Mouse (Mus musculus) hindbrain, embryonic 16.5 days (tissue): ENCODE measurements around the gene Dazap1. TPM values are rescaled to one million over a fixed set of nuclear protein-coding genes. Genes with fewer than 3 reads are reported as not detected.

Experiments used
- ATAC-seq: fragments of 200-750 bp; cut with Nextera tagmentation; 2 replicates; pipeline ENCODE4 v1.8.0; 2017; ENCODE audit warnings: moderate TSS enrichment, moderate library complexity
- H3K27ac ChIP-seq: fragments of 300-500 bp; sonication (generic); 2 replicates; pipeline ENCODE4 v1.5.1; 2014; ENCODE audit warnings: low read depth, mild to moderate bottlenecking, control low read depth, low read length, moderate library complexity
- H3K27me3 ChIP-seq: fragments of 300-500 bp; sonication (generic); replicated peaks from 2 replicates; pipeline ENCODE4 v1.6.1; 2014; ENCODE audit warnings: low read length; ENCODE audit not compliant: control insufficient read depth, insufficient read depth
- H3K36me3 ChIP-seq: fragments of 300-500 bp; sonication (generic); 2 replicates; pipeline ENCODE4 v1.6.1; 2014; ENCODE audit warnings: mild to moderate bottlenecking, low read length, moderate library complexity, mixed read lengths; ENCODE audit not compliant: control insufficient read depth, insufficient read depth
- H3K4me1 ChIP-seq: fragments of 300-500 bp; sonication (generic); 2 replicates; pipeline ENCODE4 v1.6.1; 2014; ENCODE audit warnings: low read depth, low read length; ENCODE audit not compliant: control insufficient read depth, insufficient read depth
- H3K4me2 ChIP-seq: fragments of 300-500 bp; sonication (generic); 2 replicates; pipeline ENCODE4 v1.6.1; 2014; ENCODE audit warnings: mild to moderate bottlenecking, low read length, control low read depth, moderate library complexity
- H3K4me3 ChIP-seq: fragments of 300-500 bp; sonication (generic); 2 replicates; pipeline ENCODE4 v1.5.1; 2014; ENCODE audit warnings: mild to moderate bottlenecking, low read length, control low read depth, moderate library complexity
- H3K9ac ChIP-seq: fragments of 300-500 bp; sonication (generic); 2 replicates; pipeline ENCODE4 v1.6.1; 2014; ENCODE audit warnings: low read depth, mild to moderate bottlenecking, control low read depth, low read length, moderate library complexity
- H3K9me3 ChIP-seq: fragments of 300-500 bp; sonication (generic); 2 replicates; pipeline ENCODE4 v1.6.1; 2014; ENCODE audit warnings: mild to moderate bottlenecking, low read length, moderate library complexity; ENCODE audit not compliant: control insufficient read depth
- WGBS: fragments of 180-500 bp; shearing (Covaris S2); extraction: QIAGEN DNeasy Blood & Tissue Kit; methylation state at CpG from one replicate; pipeline ENCODE4 v1.1.7; 2014; 5-methylcytosine and 5-hydroxymethylcytosine counted together
- polyA plus RNA-seq: library from polyadenylated mRNA; unstranded; fragments of >200 nt; fragmentation: Nextera tagmentation; extraction: Ambion mirVana; gene quantifications from 2 replicates; pipeline ENCODE4 v1.2.1, GENCODE M21; 2015

Gene Dazap1
- polyA plus RNA-seq, 1 experiment from 2014 or later = 38.5 TPM

DNA sequence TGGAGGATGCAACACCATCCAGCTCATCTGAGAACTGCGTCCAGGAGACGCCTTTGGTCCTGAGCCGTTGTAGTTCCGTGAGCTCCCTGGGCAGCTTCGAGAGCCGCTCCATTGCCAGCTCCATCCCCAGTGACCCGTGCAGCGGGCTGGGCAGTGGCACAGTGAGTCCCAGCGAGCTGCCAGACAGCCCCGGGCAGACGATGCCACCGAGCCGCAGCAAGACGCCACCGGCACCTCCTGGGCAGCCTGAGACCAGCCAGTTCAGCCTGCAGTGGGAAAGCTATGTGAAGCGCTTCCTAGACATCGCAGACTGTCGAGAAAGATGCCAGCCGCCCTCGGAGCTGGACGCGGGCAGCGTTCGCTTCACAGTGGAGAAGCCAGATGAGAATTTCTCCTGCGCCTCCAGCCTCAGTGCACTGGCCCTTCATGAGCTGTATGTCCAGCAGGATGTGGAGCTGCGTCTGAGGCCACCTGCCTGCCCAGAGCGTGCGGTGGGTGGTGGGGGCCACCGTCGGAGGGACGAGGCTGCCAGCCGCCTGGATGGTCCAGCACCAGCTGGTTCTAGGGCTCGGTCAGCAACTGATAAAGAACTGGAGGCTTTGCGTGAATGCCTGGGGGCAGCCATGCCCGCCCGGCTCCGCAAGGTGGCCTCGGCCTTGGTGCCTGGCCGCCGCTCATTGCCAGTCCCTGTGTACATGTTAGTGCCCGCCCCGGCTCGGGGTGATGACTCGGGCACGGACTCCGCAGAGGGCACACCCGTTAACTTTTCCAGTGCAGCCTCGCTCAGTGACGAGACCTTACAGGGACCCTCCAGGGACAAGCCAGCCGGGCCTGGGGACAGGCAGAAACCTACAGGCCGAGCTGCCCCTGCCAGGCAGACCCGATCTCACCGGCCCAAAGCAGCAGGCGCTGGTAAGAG lies 51.6 kb downstream of the Dazap1 start:
- peaks cover 91% of the 10 kb centered on the region for H3K36me3 ChIP-seq
- no peaks in the 10 kb centered on the region for H3K9me3 ChIP-seq
- WGBS = 69% methylated on average over 53 of the region's 54 CpGs
- no peak overlapping the region for H3K27ac ChIP-seq
- no peak overlapping the region; the same call in 1 of the 2 replicates for H3K4me3 ChIP-seq
- no peaks in the 10 kb centered on the region for H3K27me3 ChIP-seq
- ATAC-seq = no peak
- 0 out of 2 replicates have a peak overlapping the region, but pooled peaks have one; percentile 13 for H3K9ac ChIP-seq
- H3K4me1 ChIP-seq = peaks cover 4% of the 10 kb centered on the region; the same call in 1 of the 2 replicates
- no peak overlapping the region for H3K4me2 ChIP-seq

DNA sequence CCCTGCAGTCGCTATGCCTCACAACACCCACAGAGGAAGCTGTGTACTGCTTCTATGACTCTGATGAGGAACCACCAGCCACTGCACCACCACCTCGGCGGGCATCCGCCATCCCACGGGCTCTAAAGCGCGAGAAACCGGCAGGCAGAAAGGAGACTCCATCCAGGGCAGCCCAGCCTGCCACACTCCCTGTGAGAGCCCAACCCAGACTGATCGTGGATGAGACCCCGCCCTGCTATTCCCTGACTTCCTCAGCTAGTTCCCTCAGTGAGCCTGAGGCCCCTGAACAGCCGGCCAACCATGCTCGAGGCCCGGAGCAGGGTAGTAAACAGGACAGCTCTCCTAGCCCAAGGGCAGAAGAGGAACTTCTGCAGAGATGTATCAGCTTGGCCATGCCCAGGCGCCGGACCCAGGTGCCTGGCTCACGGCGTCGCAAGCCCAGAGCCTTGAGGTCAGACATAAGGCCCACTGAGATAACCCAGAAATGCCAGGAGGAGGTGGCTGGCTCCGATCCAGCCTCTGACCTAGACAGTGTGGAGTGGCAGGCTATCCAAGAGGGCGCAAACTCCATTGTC lies 52.4 kb downstream of the Dazap1 start:
- H3K9ac ChIP-seq = peak overlapping the region; percentile 11; the same call in 1 of the 2 replicates
- no peak overlapping the region for H3K4me2 ChIP-seq
- H3K9me3 ChIP-seq = no peaks in the 10 kb centered on the region
- no peak for ATAC-seq
- H3K4me1 ChIP-seq = peaks cover 4% of the 10 kb centered on the region; the same call in 1 of the 2 replicates
- H3K36me3 ChIP-seq = peaks cover 84% of the 10 kb centered on the region
- 54% methylated on average over 20 of the region's 20 CpGs for WGBS
- H3K4me3 ChIP-seq = no peak overlapping the region
- H3K27ac ChIP-seq = no peak overlapping the region
- no peaks in the 10 kb centered on the region for H3K27me3 ChIP-seq

DNA sequence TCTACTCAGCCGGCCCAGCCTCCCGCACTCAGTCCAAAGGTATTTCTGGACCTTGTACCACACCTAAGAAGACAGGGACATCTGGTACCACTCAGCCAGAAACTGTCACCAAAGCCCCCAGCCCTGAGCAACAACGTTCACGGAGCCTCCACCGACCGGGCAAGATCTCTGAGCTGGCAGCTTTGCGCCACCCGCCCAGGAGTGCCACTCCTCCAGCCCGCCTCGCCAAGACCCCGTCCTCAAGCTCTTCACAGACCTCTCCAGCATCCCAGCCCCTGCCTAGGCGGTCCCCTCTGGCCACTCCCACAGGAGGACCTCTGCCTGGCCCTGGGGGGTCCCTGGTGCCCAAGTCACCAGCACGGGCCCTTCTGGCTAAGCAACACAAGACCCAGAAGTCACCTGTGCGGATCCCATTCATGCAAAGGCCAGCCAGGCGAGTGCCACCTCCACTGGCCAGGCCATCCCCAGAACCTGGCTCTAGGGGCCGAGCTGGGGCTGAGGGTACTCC lies 53.3 kb downstream of the Dazap1 start:
- H3K36me3 ChIP-seq = peaks cover 76% of the 10 kb centered on the region
- H3K9ac ChIP-seq = no peak overlapping the region
- H3K27me3 ChIP-seq = no peaks in the 10 kb centered on the region
- no peak overlapping the region for H3K4me2 ChIP-seq
- H3K9me3 ChIP-seq = no peaks in the 10 kb centered on the region
- no peak overlapping the region for H3K4me3 ChIP-seq
- H3K4me1 ChIP-seq = peaks cover 8% of the 10 kb centered on the region
- no peak for ATAC-seq
- H3K27ac ChIP-seq = no peak overlapping the region
- WGBS = 57% methylated on average over 16 of the region's 16 CpGs

DNA sequence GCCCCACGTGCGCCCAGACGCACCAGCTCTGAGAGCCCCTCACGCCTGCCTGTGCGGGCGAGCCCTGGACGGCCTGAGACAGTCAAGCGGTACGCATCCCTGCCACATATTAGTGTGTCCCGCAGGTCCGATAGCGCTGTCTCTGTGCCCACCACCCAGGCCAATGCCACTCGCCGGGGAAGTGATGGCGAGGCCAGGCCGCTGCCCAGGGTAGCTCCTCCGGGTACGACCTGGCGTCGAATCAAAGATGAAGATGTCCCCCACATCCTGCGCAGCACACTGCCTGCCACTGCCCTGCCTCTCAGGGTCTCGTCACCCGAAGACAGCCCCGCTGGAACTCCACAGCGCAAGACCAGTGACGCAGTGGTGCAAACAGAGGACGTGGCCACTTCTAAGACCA lies 54.0 kb downstream of the Dazap1 start:
- H3K9me3 ChIP-seq = no peaks in the 10 kb centered on the region
- H3K4me3 ChIP-seq = no peak overlapping the region
- no peaks in the 10 kb centered on the region for H3K27me3 ChIP-seq
- peaks cover 13% of the 10 kb centered on the region for H3K4me1 ChIP-seq
- H3K27ac ChIP-seq = no peak overlapping the region
- no peak overlapping the region for H3K4me2 ChIP-seq
- H3K9ac ChIP-seq = no peak overlapping the region
- no peak for ATAC-seq
- H3K36me3 ChIP-seq = peaks cover 73% of the 10 kb centered on the region
- 55% methylated on average over 27 of the region's 27 CpGs for WGBS

DNA sequence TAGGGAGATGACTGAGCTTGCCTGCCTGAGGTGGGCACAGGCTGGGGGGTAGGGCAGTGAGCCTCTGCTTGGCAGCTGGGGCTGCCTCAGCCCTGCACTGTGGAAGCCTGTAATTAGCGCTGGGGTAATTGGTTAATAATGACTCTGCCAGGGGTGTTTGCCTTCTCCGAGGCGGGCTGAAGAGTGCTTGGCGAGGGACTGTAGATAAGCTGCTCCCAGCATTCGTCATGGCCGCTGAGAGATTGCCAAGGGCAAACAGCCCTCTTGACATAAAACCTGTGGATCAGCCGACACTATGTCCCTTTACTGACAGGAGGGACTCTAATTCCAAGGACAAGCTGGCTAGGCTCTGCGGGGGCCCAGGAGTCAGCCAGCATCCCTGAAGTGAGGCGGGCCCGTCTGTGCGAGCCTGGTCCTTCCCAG lies 55.1 kb downstream of the Dazap1 start:
- peak overlapping the region; percentile 54 for H3K27ac ChIP-seq
- no peaks in the 10 kb centered on the region for H3K9me3 ChIP-seq
- peaks cover 13% of the 10 kb centered on the region for H3K4me1 ChIP-seq
- H3K36me3 ChIP-seq = peaks cover 63% of the 10 kb centered on the region
- no peak overlapping the region for H3K4me2 ChIP-seq
- WGBS = 28% methylated on average over 11 of the region's 11 CpGs
- H3K4me3 ChIP-seq = no peak overlapping the region
- ATAC-seq = no peak
- no peak overlapping the region for H3K9ac ChIP-seq
- H3K27me3 ChIP-seq = no peaks in the 10 kb centered on the region

DNA sequence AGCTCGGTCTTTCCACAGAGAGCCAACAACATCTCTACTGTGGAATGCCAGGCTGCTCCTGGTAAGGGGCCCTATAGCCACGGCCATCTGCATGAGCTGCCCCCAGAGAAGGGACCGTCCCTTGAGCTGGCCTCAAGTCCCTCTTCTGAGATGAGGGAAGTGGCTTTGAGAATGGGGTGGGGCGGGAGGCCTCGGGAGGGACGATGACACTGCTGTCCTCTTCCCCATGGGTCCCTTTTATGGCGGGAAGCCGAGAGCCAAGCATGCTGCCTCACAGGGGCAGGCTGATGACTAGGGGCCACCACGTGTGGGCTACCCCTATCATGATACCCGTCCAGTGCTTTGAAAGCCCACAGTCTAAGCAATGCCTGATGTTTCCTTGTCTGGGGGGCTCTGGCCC lies 55.7 kb downstream of the Dazap1 start:
- Histone ChIP-seq H3K9me3 (no peaks in the 10 kb centered on the region), H3K4me3 (no peak overlapping the region), H3K27ac (no peak overlapping the region), H3K9ac (no peak overlapping the region), H3K4me2 (no peak overlapping the region), H3K36me3 (peaks cover 56% of the 10 kb centered on the region), H3K27me3 (no peaks in the 10 kb centered on the region), H3K4me1 (peaks cover 13% of the 10 kb centered on the region)
- ATAC-seq = no peak
- 53% methylated on average over 9 of the region's 10 CpGs for WGBS

DNA sequence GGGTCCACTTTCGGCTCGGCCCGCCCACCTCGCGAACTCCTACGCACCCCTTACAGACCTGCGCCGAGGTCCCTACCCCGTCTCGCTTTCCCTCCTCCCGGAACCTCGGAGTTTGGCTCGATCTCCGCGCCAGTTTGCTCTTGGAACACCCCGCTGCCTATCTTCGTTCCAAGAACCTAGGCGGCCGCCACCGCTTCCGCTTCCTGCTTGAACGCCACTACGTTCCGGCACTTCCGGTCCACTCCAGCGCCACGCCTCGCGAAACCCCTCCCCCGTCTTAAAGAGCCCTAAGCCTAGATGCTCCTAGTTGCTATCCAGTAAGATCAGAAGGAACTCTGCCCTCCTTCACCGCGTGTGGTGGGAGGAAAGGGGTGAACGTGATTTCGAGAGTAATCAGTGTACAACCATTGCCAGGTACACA lies 59.1 kb downstream of the Dazap1 start, which contains the start of gene 2310011J03Rik:
2310011J03Rik (minus strand) TSS at position 198 of the 421 bp plus-strand sequence.
- Histone ChIP-seq H3K27ac (peak within 1 kb of the TSS; percentile 75), H3K9ac (peak within 1 kb of the TSS; percentile 75), H3K4me1 (peaks cover 19% of the 10 kb centered on the region), H3K36me3 (peaks cover 24% of the 10 kb centered on the region), H3K4me2 (peak within 1 kb of the TSS; percentile 98), H3K9me3 (no peaks in the 10 kb centered on the region), H3K4me3 (peak within 1 kb of the TSS; percentile 78), H3K27me3 (no peaks in the 10 kb centered on the region)
- ATAC-seq = peak; percentile 65
- WGBS = under 1% methylated on average over 34 of the region's 34 CpGs

DNA sequence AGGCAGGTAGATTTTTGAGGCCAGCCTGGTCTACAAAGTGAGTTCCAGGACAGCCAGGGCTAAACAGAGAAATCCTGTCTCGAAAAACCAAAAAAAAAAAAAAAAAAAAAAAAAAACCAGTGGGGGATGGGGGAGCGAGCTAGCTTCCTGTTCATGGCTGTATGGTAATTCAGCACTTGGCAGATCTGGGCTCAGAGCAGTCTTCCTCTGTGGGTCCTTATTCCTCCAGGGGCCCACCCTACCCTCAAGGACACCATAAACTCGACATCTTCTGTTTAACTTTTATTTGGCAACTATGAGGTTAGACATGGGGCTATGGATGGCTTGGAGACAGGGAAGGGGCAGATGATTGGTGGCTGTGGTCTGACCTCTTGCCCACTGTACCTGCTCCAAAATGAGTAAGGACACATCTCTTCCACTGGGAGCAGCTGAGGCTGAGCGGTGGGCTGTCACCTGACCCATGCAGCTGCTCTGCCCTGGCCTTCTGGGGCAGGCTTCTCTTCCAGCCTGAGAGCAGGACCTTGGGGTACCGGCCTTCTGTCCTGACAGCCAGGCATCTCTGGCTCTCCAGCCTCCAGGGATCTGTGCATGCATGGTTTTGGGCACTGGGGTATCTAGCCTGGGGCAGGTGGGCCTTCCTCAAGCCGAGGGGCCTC lies 59.9 kb downstream of the Dazap1 start:
- peaks cover 18% of the 10 kb centered on the region for H3K36me3 ChIP-seq
- no peak overlapping the region for H3K27ac ChIP-seq
- H3K4me1 ChIP-seq = peaks cover 19% of the 10 kb centered on the region
- no peak overlapping the region for H3K4me3 ChIP-seq
- 69% methylated on average over 6 of the region's 6 CpGs for WGBS
- no peak for ATAC-seq
- H3K4me2 ChIP-seq = no peak overlapping the region
- H3K9me3 ChIP-seq = no peaks in the 10 kb centered on the region
- H3K27me3 ChIP-seq = no peaks in the 10 kb centered on the region
- H3K9ac ChIP-seq = no peak overlapping the region
